Mouse (Mus musculus): Measurements from ENCODE around the gene Dph1. TPM values are rescaled to one million over a fixed set of nuclear protein-coding genes. Genes with fewer than 3 reads are reported as not detected.

The Dph1 gene
- total RNA-seq, 2 experiments from 2014 or later, result 15.2 to 15.3 TPM

GRCm38 (mm10) chr11:75204472-75204871 lies 13.4 kb upstream of the Dph1 start:
- intact Hi-C loops (cut with DNase I), result no loop called here
- no peak for DNase-seq

- intact Hi-C loops (cut with DNase I), result no loop called here
These were observed 12.9 kb upstream of the Dph1 start for GRCm38 (mm10) chr11:75203926-75204325.

DNA sequence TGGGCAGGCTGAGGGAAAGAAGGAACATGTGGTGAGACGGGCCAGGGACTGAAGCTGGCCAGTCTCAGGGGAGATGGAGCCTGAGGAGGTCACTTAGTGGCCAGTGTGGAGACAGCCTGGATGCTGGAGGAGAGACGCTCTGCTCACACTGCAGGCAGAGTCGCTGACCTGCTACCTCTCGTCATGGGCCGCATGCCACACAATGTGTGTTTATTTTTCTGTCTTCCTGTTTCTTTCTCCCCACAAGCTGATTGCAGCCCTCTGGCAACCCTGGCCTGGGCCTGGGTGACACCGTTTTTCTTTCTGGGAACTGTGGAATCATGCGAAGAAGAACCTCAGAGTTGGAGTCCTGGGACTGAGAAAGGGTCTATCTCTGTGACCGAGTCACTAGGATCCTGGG lies 10.7 kb upstream of the Dph1 start:
- intact Hi-C loops (cut with DNase I), result no loop called here
- no peak for DNase-seq

More at GRCm38 (mm10) chr11:75203926-75204325, 12.9 kb upstream of the Dph1 start:
- no peak for DNase-seq

DNA sequence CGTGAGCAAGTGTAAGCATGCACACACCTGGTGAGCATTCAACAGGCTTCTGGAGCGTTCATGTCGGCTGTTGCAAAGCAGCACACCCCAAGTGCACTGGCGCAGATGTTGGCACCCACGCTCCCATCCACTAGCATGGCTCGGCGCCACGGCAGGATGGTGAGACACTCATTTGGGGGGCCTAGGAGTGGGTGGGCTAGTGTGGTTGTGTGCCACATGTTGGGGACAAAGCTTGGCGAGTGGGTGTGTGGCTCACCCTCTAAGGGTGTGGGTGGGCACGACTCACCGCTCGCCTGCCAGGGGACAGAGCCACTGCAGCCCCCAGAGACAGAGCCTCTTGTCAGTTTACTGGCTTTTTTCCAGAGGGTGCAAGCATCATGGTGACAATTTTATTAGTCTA lies 9.9 kb upstream of the Dph1 start:
- intact Hi-C loops (cut with DNase I), result no loop called here
- DNase-seq, result no peak

DNA sequence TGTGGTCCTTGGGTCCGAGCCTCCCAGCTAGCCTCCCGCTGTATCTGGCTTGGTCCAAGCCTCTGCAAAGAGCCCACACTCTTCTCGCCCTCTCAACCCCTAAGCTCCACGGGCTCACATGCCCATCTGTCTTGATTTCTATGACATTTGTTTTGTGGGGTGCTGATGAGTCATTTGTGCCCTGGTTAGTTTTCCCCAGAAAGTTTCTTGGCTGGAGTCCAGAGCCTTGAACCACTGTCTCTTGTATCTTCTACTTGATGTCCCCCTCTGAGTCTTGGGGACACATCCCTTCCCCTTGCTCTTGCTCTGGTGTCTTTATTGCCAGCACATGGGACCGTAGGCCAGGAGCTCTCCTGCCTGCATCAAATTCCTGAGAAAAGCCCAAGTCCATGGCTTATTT lies 8.9 kb upstream of the Dph1 start:
- intact Hi-C loops (cut with DNase I), result no loop called here
- no peak for DNase-seq

GRCm38 (mm10) chr11:75198792-75199191 lies 7.8 kb upstream of the Dph1 start:
- intact Hi-C loops (cut with DNase I), result no loop called here

DNA sequence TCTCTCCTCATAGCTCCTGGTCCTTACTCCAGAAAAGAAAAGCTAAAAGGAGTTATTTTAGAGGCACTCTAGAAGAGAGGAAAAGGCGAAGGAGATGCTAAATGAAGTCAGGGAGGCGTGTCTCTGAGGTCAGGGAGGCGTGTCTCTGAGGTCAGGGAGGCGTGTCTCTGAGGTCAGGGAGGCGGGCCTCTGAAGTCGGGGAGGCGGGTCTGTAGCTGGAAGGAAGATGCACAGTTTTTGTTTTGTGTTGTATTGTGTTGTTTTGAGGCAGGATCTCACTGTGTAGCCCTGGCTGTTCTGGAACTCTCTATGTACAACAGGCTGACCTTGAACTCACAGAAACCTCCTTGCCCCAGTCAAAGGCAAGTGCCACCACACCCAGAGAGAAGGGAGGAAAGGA lies 6.9 kb upstream of the Dph1 start:
- intact Hi-C loops (cut with DNase I), result no loop called here
- no peak for DNase-seq

More at GRCm38 (mm10) chr11:75198792-75199191, 7.8 kb upstream of the Dph1 start:
- DNase-seq, result peak; percentile 51

GRCm38 (mm10) chr11:75196131-75196530 lies 5.1 kb upstream of the Dph1 start:
- intact Hi-C loops (cut with DNase I), result no loop called here
- no peak for DNase-seq

- DNase-seq, result peak; percentile 62
- intact Hi-C loops (cut with DNase I), result no loop called here
These were observed 3.9 kb upstream of the Dph1 start for GRCm38 (mm10) chr11:75194850-75195461.

DNA sequence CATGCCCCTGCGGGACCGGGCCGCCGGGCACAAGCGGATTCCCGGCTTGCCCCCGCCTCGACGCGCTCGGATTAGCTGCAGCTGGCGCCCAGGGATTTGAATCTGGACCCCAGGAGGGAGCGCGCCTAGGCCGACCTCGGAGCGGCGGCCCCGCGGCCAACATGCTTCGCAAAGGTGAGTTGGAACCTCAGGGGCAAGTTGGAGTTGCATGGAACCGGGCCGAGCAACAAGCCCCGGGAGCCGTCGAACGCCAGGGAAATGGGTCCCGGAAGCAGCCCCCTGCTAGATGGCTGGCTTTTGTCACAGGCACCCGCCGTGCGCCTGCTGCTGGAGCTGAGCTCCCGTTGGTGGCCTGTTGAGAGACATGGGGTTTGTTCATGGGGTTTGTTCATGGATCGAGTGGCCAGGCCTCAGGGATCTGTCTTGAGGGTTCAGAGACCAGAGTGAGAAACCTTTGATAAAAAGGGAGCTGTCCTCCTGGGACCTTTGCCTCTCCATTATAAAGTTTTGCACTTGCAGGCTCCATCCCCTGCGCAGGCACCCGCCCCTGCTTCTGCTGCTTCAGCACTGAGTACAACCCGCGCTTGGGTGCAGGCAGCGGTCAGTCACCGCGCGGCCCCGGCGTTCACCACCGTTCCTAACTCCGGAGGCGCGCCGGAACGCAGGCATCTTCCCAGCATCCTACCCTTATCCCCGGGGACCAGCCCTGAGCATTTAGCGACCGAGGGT lies 3.2 kb upstream of the Dph1 start:
- DNase-seq, result no peak
- intact Hi-C loops (cut with DNase I), result no loop called here

DNA sequence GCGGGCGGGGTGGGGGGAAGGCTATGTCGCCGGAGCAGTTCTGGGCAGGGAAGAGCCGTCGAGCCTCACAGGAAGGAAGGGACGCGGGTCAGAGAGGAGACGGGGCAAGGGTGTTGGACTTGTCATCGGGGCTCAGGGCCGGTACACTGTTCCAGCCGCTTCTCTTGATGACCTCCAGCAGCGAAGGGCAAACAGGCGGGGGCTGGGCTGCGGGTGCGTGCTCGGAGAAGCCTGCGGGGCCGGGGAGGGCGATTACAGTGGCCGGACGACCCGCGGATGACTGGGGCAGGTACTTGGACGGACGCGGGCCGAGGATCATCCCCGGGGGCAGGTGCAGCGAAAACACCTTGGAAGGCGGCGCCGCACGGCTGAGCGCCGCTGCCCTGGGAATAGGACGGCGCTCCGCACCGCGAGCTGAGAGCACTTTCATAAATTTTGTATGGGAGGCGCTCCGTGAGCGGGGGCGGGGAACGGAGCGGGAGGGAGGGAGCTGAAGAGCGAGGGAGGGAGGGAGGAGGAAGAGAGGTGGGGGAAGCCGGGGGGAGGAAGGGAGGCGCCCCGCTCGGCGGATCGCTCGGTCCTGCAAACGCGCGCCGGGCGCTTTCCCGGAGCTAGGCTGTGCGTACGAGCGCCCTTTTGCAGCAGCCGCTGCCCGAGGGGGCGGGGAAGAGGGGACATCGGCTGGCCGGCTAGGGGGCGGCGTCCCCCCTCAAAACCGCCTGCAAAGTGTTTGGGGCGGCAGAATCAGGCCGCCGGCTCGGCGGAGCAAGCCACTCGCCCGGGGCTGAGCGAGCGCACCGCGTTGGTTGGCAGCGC lies 2.4 kb upstream of the Dph1 start, which contains the start of gene Rtn4rl1:
Gene Rtn4rl1, plus strand, starts transcription at position 528 of the 816 bp plus-strand sequence.
- DNase-seq, result peak; percentile 40
- intact Hi-C loops (cut with DNase I), result no loop called here

- intact Hi-C loops (cut with DNase I), result no loop called here
These were observed 1.5 kb upstream of the Dph1 start for GRCm38 (mm10) chr11:75192336-75193214.

DNA sequence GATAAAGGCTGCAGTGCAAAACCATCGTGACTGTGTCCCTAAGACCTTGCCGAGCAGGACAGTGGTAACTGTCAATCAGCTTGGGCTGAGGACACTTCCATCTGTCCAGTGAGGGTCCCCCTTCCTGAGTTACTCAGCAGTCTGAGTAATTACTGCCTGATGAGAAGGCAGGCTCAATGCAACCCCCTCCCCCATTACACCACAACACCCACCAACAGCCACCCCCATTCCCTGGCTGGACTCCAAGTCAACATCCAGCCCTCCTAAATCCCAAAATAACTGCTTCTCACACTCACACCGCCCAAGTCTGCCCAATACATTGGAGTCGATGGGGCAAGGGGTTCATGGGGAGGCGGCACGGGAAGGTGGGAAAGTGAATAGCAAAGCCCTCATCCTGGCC lies 800 bp upstream of the Dph1 start:
- no peak for DNase-seq
- intact Hi-C loops (cut with DNase I), result no loop called here

More at GRCm38 (mm10) chr11:75192336-75193214, 1.5 kb upstream of the Dph1 start:
- DNase-seq, result peak; percentile 83

DNA sequence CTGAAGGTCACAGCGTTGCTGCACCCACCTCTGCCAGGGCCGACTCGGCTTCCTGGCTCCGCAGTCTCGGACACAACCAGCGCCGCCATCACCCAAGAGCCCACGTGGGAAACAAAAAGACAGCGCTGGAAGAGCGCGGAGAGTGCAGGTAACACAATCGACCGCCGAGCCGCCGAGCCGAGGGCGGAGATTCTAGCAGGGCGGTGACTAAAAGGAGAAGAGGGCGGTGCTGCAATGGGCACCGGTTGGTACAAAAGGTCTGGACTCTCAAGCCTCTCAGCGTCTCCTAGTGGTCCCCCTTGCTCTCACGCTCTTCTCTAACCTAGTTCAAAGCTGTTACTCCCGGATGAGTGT lies 693 bp downstream of the Dph1 start:
- DNase-seq, result peak; percentile 84
- intact Hi-C loops (cut with DNase I), result no loop called here

DNA sequence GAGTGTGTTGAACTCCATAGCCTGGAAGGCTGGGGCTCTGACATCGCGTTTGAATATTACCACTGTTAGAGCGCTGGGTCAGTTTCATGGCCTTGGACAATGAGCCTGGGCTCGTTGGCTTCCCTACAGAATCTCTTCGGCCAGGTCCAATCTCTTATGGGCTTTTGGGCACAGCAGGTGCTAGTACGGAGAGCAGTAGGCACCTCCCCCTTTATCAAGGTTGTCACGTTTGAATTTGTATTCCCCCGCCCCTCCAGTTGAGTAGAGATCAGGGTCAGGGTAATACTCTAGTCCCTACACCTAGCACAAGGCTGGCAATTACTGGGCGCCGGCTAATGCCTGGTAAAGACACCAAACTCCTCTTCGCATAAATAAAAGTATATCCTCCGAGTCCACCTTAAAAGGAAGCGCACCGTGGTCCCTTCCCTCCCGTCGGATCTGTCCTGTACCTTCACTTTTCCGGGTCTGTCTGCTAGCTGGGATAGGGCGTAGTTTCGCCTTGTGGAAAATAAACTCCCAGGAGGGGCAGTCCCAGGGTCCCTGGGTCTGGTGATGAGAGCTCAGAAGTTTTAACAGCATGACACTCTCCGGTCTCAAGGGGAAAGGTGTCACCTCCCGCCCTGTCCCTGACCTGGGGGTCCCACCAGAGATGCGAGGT lies 1.2 kb downstream of the Dph1 start:
- no peak for DNase-seq
- intact Hi-C loops (cut with DNase I), result loop anchor here (2.0 kb wide), 1 partner anchor 99 kb away; no protein-coding TSS in a partner anchor

GRCm38 (mm10) chr11:75184986-75185385 lies 6.1 kb downstream of the Dph1 start:
- intact Hi-C loops (cut with DNase I), result loop anchor here (5.0 kb wide), 1 partner anchor 272 kb away; no protein-coding TSS in a partner anchor
- DNase-seq, result no peak

- no peak for DNase-seq
- intact Hi-C loops (cut with DNase I), result loop anchor here (5.0 kb wide), 1 partner anchor 273 kb away; no protein-coding TSS in a partner anchor
These were observed 6.5 kb downstream of the Dph1 start for GRCm38 (mm10) chr11:75184573-75184972.

- intact Hi-C loops (cut with DNase I), result loop anchor here (5.0 kb wide), 1 partner anchor 273 kb away; no protein-coding TSS in a partner anchor
- DNase-seq, result no peak
These were observed 7.0 kb downstream of the Dph1 start for GRCm38 (mm10) chr11:75183917-75184570.

DNA sequence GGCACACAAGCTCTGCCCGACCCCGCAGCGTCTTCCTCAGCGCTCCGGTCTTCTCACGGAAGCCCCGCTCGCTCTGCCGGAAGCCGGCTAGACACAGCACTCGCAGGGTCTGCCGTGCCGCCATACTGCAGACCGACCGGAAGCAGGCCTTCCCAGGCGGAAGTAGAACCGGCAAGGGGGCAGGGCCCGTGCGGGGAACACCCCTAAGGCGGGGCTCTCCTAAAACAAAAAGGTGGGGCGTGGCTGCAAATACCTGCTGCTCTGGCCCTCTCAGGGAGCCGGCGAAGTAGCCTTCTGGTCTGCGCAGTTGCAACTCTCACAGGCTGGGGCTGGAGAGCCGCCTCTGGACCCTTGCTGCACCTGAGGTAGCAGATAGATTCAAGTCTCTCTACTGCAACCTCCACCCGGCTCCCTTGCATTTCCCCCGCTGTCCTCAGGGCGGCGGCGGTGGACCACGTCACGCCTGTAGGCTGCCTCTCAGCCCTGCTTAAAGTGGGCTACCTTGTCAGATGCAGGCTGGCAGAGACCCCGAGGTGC lies 12.3 kb downstream of the Dph1 start, which contains the start of gene Ovca2:
Gene Ovca2, minus strand, starts transcription at position 164 of the 537 bp plus-strand sequence.
- peak; percentile 94 for DNase-seq
- intact Hi-C loops (cut with DNase I), result loop anchor here (5.0 kb wide), 1 partner anchor 214 kb away; no protein-coding TSS in a partner anchor
